Mouse (Mus musculus) midbrain, embryonic 14.5 days (tissue): Measurements from ENCODE around the gene Cs. TPM values are rescaled to one million over a fixed set of nuclear protein-coding genes. Genes with fewer than 3 reads are reported as not detected.

Source experiments
- ATAC-seq: fragments of 200-750 bp; cut with Nextera tagmentation; 2 replicates; pipeline ENCODE4 v1.8.0; 2017; ENCODE audit warnings: moderate number of reproducible peaks, moderate library complexity; ENCODE audit not compliant: low FRiP score, low TSS enrichment
- DNase-seq: peaks from one replicate; pipeline ENCODE4 v3.0.0-alpha.2; 2015
- H3K27ac ChIP-seq: fragments of 300-500 bp; sonication (generic); replicated peaks from 2 replicates; pipeline ENCODE4 v1.5.1; 2014; ENCODE audit warnings: mild to moderate bottlenecking, low read depth, low read length, moderate library complexity
- H3K27me3 ChIP-seq: fragments of 300-500 bp; sonication (generic); 2 replicates; pipeline ENCODE4 v1.6.1; 2014; ENCODE audit warnings: low read length, control low read depth, mixed read lengths; ENCODE audit not compliant: control insufficient read depth, insufficient read depth
- H3K36me3 ChIP-seq: fragments of 300-500 bp; sonication (generic); 2 replicates; pipeline ENCODE4 v1.6.1; 2014; ENCODE audit warnings: low read length, control low read depth; ENCODE audit not compliant: control insufficient read depth, insufficient read depth
- H3K4me1 ChIP-seq: fragments of 300-500 bp; sonication (generic); 2 replicates; pipeline ENCODE4 v1.6.1; 2014; ENCODE audit warnings: mild to moderate bottlenecking, antibody characterized with exemption, low read length, control low read depth; ENCODE audit not compliant: control insufficient read depth, insufficient read depth
- H3K4me2 ChIP-seq: fragments of 300-500 bp; sonication (generic); 2 replicates; pipeline ENCODE4 v1.6.1; 2014; ENCODE audit warnings: mild to moderate bottlenecking, low read length, moderate library complexity
- H3K4me3 ChIP-seq: fragments of 300-500 bp; sonication (generic); replicated peaks from 2 replicates; pipeline ENCODE4 v1.5.1; 2014; ENCODE audit warnings: low read depth, low read length
- H3K9ac ChIP-seq: fragments of 300-500 bp; sonication (generic); replicated peaks from 2 replicates; pipeline ENCODE4 v1.6.1; 2014; ENCODE audit warnings: mild to moderate bottlenecking, low read length, moderate library complexity
- H3K9me3 ChIP-seq: fragments of 300-500 bp; sonication (generic); 2 replicates; pipeline ENCODE4 v1.6.1; 2016; ENCODE audit warnings: low read length, control low read depth, mixed read lengths; ENCODE audit not compliant: control insufficient read depth
- WGBS: fragments of 180-500 bp; shearing (Covaris S2); extraction: QIAGEN DNeasy Blood & Tissue Kit; methylation state at CpG from one replicate; pipeline ENCODE4 v1.1.7; 2014; 5-methylcytosine and 5-hydroxymethylcytosine counted together
- polyA plus RNA-seq: library from polyadenylated mRNA; unstranded; fragments of >200 nt; fragmentation: Nextera tagmentation; extraction: Ambion mirVana; gene quantifications from 2 replicates; pipeline ENCODE4 v1.2.1, GENCODE M21; 2014

Cs gene
- polyA plus RNA-seq, 1 experiment from 2014 or later: 247 TPM

DNA sequence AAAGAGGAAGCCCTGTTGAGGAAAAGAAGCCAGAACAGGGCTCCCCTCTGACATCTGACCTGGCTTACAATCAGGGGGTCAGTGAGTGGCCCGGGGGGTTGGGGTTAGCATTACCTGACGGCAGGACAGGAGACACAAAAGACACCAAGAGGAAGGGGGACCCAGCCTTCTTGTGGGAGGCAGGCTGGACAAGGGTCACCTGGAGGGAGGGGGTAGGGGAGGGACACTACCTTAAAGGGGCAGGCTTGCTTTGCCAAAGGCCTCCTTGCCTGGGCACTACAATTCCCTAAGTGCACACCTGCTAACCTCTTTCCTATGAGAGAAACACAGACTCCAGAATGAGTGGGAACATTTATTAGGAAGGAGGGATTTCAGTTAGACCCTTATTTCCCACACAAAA is 63.5 kb downstream of the Cs start, which contains the start of gene Slc39a5:
TSS of gene Slc39a5 (minus strand) at position 174 of the 400 bp plus-strand sequence.
- 17% methylated on average over 2 of the region's 2 CpGs for WGBS
- no peak within 1 kb of the TSS for H3K4me3 ChIP-seq
- DNase-seq (no peak), ATAC-seq (no peak)
- H3K4me1 ChIP-seq: no peaks in the 10 kb centered on the region; the same call in 1 of the 2 replicates
- no peak within 1 kb of the TSS for H3K27ac ChIP-seq
- no peak within 1 kb of the TSS for H3K9ac ChIP-seq
- peaks cover 19% of the 10 kb centered on the region for H3K36me3 ChIP-seq
- no peaks in the 10 kb centered on the region for H3K27me3 ChIP-seq
- no peak within 1 kb of the TSS for H3K4me2 ChIP-seq
- H3K9me3 ChIP-seq: no peaks in the 10 kb centered on the region

DNA sequence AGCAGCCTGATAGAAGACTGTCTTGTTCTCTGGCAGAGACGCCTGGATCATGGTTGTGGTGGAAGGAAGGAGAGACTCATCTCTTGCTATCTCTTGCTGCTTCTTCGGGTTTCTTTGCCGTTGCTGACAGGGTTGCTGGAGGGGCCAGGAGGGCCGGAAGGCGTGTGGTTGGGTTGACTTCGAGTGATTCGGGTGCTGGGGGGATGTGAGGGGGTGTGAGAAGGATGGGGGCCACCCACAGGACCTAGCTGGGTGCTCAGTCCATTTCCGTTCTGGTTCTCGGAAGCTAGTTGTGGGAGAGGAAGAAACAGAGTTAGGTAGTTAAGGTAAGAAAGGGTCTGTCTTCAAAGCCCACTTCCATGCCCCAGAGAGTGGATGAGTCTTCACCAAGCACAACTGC is 64.1 kb downstream of the Cs start:
- H3K27me3 ChIP-seq: no peaks in the 10 kb centered on the region
- H3K4me1 ChIP-seq: no peaks in the 10 kb centered on the region; the same call in 1 of the 2 replicates
- H3K36me3 ChIP-seq: peaks cover 17% of the 10 kb centered on the region
- H3K9me3 ChIP-seq: no peaks in the 10 kb centered on the region
- WGBS: 81% methylated on average over 9 of the region's 9 CpGs
- no peak overlapping the region for H3K9ac ChIP-seq
- no peak overlapping the region for H3K4me2 ChIP-seq
- no peak overlapping the region for H3K4me3 ChIP-seq
- DNase-seq (no peak), ATAC-seq (no peak)
- H3K27ac ChIP-seq: no peak overlapping the region

DNA sequence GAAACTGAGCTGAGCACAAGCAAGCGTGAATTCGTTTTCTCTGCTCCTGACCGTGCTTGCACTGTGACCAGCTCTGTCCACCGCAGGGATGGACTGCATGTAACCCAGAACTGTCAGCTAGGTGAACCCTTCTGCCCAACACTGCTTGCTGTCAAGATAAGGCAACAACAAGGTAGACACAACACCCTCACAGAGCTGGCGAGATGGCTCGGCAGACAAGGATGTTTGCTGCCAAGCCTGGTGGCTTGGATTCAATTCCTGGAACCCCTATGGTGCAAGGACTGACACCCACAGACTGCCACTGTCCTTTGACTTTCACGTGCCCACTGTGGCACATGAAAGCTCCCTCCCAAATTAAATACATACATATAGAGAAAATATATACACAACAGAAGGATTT is 66.4 kb downstream of the Cs start:
- DNase-seq: no peak
- Histone ChIP-seq H3K4me2 (no peak overlapping the region), H3K27ac (no peak overlapping the region), H3K4me3 (no peak overlapping the region), H3K9me3 (no peaks in the 10 kb centered on the region), H3K36me3 (peaks cover 25% of the 10 kb centered on the region), H3K9ac (no peak overlapping the region), H3K27me3 (no peaks in the 10 kb centered on the region), H3K4me1 (peaks cover 9% of the 10 kb centered on the region)
- 88% methylated on average over 7 of the region's 7 CpGs for WGBS
- no peak for ATAC-seq

DNA sequence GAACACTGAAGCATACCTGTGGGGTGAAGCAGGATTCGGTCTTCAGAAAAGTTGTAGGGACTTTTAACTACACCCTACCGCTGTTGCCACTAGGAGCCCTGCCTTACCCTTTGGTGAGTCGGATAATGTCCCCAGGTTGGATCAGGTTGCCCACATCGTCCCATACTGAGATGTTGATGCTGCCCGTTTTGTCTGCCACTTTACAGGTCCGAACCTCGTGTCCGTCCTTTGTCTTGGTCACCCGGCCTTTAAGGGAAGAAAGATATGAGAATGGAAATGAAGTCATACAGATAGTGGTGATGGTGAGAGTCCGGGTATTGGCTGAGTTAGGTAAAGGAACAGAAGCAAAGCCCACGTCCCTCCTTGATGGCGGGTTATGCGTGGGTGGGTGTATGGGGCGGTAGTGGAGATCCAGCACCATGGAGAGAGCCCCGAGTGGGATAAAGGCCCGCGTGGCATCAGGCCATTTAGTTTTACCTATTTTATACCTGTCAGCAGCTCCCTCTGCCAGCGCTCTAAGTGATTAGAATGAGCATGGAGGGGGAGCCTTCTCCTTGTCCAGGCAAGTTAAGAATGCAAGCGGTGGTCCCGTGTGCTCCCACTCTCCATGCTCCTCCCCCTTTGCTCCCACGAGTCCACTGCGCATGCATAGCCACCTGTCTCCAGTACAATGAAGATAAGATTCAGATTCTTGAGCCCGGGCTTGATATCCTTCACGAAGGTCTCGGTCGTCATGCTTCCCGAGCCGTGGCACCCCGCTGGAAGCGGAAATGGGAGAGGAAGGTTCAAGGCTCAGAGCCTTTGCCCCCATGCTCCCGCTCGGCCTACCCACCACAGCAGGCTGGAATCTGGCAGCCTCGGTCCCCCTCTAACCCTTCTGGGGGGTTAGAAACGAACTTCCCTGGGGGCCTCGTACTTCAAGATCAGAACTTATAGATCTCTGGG is 71.3 kb downstream of the Cs start:
- H3K27me3 ChIP-seq: no peaks in the 10 kb centered on the region
- H3K4me1 ChIP-seq: peaks cover 25% of the 10 kb centered on the region
- peak overlapping the region; percentile 97 for H3K4me3 ChIP-seq
- peak overlapping the region; percentile 66 for H3K9ac ChIP-seq
- peak overlapping the region; percentile 88 for H3K27ac ChIP-seq
- H3K4me2 ChIP-seq: peak overlapping the region; percentile 98
- WGBS: 19% methylated on average over 35 of the region's 35 CpGs
- peaks cover 19% of the 10 kb centered on the region for H3K36me3 ChIP-seq
- ATAC-seq (0 out of 2 replicates have a peak, but pooled peaks have one; percentile 0), DNase-seq (peak; percentile 77)
- H3K9me3 ChIP-seq: no peaks in the 10 kb centered on the region

DNA sequence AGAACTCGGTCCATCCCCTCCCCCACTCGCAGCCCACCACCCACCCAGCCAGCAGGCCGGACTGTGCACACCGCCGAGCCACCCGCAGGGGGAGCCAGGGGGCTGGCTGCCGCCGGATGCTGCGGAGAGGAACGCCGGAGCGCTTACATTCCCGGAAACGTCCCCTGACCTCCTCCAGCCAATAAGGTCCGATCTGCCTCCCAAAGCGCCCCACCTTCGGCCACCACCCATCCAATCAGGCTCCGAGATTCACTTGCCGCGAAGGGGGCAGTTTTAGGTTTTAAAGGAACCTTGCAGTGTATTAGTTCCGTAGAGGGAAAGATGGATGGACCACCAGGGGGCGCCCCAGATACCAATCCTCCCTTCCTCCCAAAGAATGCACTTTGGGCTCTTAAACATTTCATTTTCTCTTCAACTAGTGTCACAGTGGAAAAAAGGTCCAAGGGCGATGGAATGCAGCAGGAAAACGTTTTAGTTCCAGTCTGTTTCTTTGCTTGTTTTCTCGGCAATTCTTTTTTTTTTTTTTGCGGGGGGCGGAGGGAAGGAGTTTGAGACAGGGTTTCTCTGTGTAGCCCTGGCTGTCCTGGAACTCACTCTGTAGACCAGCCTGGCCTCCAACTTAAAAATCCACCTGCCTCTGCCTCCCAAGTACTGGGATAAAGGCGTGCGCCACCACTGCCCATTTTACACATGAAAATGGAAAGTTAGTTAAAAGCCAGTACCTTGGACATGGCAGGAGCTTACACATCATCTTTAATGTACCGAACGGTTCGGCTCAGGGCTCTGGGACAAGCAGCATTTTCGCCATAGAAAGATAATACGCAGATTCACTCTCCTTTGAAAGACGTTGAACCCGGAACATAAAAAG is 72.4 kb downstream of the Cs start:
- Histone ChIP-seq H3K4me3 (peak overlapping the region; percentile 97), H3K27me3 (no peaks in the 10 kb centered on the region), H3K4me1 (peaks cover 25% of the 10 kb centered on the region), H3K9me3 (no peaks in the 10 kb centered on the region), H3K4me2 (peak overlapping the region; percentile 98), H3K9ac (peak overlapping the region; percentile 66), H3K27ac (peak overlapping the region; percentile 88), H3K36me3 (peaks cover 27% of the 10 kb centered on the region)
- DNase-seq: peak; percentile 97
- peak; percentile 89 for ATAC-seq
- 6% methylated on average over 36 of the region's 36 CpGs for WGBS

DNA sequence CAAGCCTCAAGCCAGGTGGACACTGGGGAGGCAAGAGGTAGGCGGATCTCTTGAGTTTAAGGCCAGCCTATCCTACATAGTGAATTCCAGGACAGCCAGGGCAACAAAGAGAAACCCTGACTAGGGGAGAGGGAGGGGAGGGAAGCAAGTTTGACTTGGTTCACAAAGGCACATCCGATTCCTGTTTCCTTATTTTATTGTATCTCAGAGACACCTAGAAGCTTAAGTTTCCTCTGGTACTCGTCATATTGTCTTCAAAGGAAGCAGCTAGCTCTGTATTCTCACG is 73.0 kb downstream of the Cs start:
- ATAC-seq (no peak), DNase-seq (no peak)
- WGBS: 28% methylated on average over 4 of the region's 4 CpGs
- H3K36me3 ChIP-seq: peaks cover 30% of the 10 kb centered on the region
- H3K27ac ChIP-seq: peak overlapping the region; percentile 88; the same call in 1 of the 2 replicates
- peak overlapping the region; percentile 84; the same call in 1 of the 2 replicates for H3K9ac ChIP-seq
- no peaks in the 10 kb centered on the region for H3K9me3 ChIP-seq
- H3K4me3 ChIP-seq: peak overlapping the region; percentile 97
- peaks cover 25% of the 10 kb centered on the region for H3K4me1 ChIP-seq
- no peaks in the 10 kb centered on the region for H3K27me3 ChIP-seq
- peak overlapping the region; percentile 98 for H3K4me2 ChIP-seq

DNA sequence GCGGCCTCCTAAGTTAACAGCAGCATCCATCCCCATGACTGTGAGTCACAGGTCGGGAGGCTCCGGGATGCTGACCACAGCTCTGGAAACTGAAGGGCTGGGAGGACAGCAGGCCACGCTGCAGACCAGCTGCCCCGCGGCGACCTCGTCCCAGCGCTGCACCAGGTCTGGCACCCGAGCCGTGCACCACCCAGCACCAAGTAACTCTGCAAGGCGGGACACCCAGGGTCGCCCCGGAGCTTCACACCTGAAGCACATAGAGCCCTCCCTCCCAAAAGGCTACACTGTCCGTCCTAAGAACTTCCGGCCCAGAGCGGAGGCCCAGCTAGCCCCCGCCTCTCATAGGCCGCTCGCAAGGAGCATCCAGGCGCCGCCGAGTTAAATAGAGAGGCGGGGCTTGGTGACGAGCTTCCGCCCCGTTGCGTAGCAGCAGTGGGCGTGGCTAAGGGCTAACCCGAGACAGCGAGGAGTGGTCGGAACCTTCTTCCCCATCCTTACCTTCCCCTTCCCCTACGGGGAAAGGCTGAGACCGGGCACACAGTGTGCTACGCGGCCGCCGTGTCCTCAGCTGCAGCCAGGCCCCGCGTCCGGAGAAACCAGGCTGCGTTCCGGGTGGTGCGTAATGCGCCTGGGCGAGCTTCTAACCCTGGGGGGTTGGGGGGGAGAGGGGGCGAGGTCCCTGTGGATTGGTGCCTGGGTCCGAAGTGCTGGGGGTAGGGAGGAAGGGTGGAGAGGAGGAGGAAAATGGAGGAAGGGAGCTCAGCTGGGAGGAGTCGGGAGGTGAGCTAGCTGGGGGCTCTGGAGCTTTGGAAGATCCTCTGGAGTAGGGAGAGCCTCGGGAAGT is 73.9 kb downstream of the Cs start, which contains the start of the genes Nabp2 and Rnf41:
TSS of gene Nabp2 (minus strand) at position 282 of the 844 bp plus-strand sequence.
TSS of gene Rnf41 (plus strand) at position 447 of the 844 bp plus-strand sequence.
- DNase-seq: peak; percentile 99
- Histone ChIP-seq H3K4me1 (peaks cover 25% of the 10 kb centered on the region), H3K27ac (peak within 1 kb of the TSS; percentile 93), H3K4me3 (peak within 1 kb of the TSS; percentile 97), H3K36me3 (peaks cover 30% of the 10 kb centered on the region), H3K9me3 (no peaks in the 10 kb centered on the region), H3K27me3 (no peaks in the 10 kb centered on the region), H3K4me2 (peak within 1 kb of the TSS; percentile 98), H3K9ac (peak within 1 kb of the TSS; percentile 84)
- under 1% methylated on average over 50 of the region's 50 CpGs for WGBS
- ATAC-seq: peak; percentile 93

DNA sequence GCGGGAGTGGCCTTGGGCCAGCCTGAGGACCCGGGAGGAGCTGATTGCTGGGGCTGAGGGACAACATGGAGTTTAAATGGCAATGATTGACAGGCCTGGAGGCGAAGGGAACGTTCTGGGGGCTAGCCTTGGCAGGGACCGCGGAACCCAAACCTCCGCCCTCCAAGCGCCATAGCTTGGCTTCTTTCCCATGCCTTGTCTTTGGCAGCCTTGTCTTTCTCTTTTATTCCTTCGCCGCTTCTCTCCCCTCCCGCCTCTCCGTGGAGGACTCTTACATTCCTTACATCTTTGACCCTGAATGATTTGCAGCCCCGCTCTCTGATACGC is 74.5 kb downstream of the Cs start:
- Histone ChIP-seq H3K27me3 (no peaks in the 10 kb centered on the region), H3K4me3 (peak overlapping the region; percentile 97), H3K9me3 (no peaks in the 10 kb centered on the region), H3K9ac (peak overlapping the region; percentile 84), H3K36me3 (peaks cover 35% of the 10 kb centered on the region), H3K4me2 (peak overlapping the region; percentile 98), H3K27ac (peak overlapping the region; percentile 93), H3K4me1 (peaks cover 25% of the 10 kb centered on the region)
- ATAC-seq (no peak), DNase-seq (peak; percentile 66)
- under 1% methylated on average over 14 of the region's 14 CpGs for WGBS
